Comparison of ENCODE assay signal across 1 mouse cellular context in genomic region chr6:113695203-113695602, GRCm38 (mm10).
TF ChIP-seq lines count a peak whose summit lies in the region.

No protein-coding gene starts in this region.

TF ChIP-seq in MEL, 35 proteins besides CTCF, POLR2A, EP300 and RAD21:
- peak; percentile 63 for TF ChIP-seq TAL1 (IDR thresholded peaks at IDR 0.05; ENCODE audit: low read length)
- no peak for TF ChIP-seq UBTF (IDR thresholded peaks at IDR 0.05; ENCODE audit: borderline replicate concordance, insufficient read depth, low read depth, low read length)
